Mouse (Mus musculus) bone marrow, adult 2 months (tissue): Measurements from ENCODE around the gene Dynll1. TPM values are rescaled to one million over a fixed set of nuclear protein-coding genes. Genes with fewer than 3 reads are reported as not detected.
A peak's percentile ranks its signal among the peaks of the same experiment; 100 is the strongest.

Experiments
- H3K27ac ChIP-seq: fragments of 200-500 bp; 2 replicates; pipeline ENCODE4 v1.5.1; 2012; ENCODE audit warnings: low read depth, mild to moderate bottlenecking, control low read depth, inconsistent platforms, low read length; ENCODE audit not compliant: control insufficient read depth, poor library complexity, insufficient read depth
- H3K4me1 ChIP-seq: fragments of 200-500 bp; 2 replicates; pipeline ENCODE4 v1.6.1; 2011; ENCODE audit warnings: low read length; ENCODE audit not compliant: control insufficient read depth, insufficient read depth
- H3K4me3 ChIP-seq: fragments of 200-500 bp; replicated peaks from 2 replicates; pipeline ENCODE3; 2011; ENCODE audit warnings: mild to moderate bottlenecking, low read depth, low read length, control low read depth; ENCODE audit not compliant: control insufficient read depth
- CTCF ChIP-seq: fragments of 200-500 bp; IDR thresholded peaks from 2 replicates; pipeline ENCODE4 v1.5.1; 2011; ENCODE audit warnings: low read length, control low read depth; ENCODE audit not compliant: control insufficient read depth, insufficient read depth
- POLR2A ChIP-seq: fragments of 200-500 bp; IDR thresholded peaks from 2 replicates; pipeline ENCODE4 v1.6.1; 2011; ENCODE audit warnings: low read depth, mild to moderate bottlenecking, control low read depth, low read length, borderline replicate concordance; ENCODE audit not compliant: control insufficient read depth
- WGBS: fragments of 180-500 bp; shearing (Covaris S2); methylation state at CpG from one replicate; pipeline ENCODE4 v1.1.7; 2018; 5-methylcytosine and 5-hydroxymethylcytosine counted together
- polyA plus RNA-seq: library from polyadenylated mRNA; stranded (reverse); fragments of >200 nt; gene quantifications from 2 replicates; pipeline ENCODE4 v1.2.4, GENCODE M21; 2011; ENCODE audit warnings: low replicate concordance; ENCODE audit not compliant: missing spikeins, insufficient read depth, insufficient read length

The Dynll1 gene
- polyA plus RNA-seq, 1 experiment = 177 TPM

- peak overlapping the region; percentile 84 for H3K27ac ChIP-seq
- TF ChIP-seq CTCF = no peak
- TF ChIP-seq POLR2A = no peak
- no peak overlapping the region for H3K4me3 ChIP-seq
- peaks cover 17% of the 10 kb centered on the region for H3K4me1 ChIP-seq
- 66% methylated on average over 5 of the region's 5 CpGs for WGBS
Observed at GRCm38 (mm10) chr5:115266340-115266739, 34.5 kb downstream of the Dynll1 start.

GRCm38 (mm10) chr5:115262502-115263291 lies 38.1 kb downstream of the Dynll1 start:
- H3K27ac ChIP-seq = no peak overlapping the region
- H3K4me3 ChIP-seq = no peak overlapping the region
- WGBS = 92% methylated on average over 14 of the region's 14 CpGs
- TF ChIP-seq CTCF (no peak), POLR2A (no peak)
- peaks cover 13% of the 10 kb centered on the region for H3K4me1 ChIP-seq

GRCm38 (mm10) chr5:115261880-115262279 lies 38.9 kb downstream of the Dynll1 start:
- Histone ChIP-seq H3K4me3 (no peak overlapping the region), H3K27ac (no peak overlapping the region), H3K4me1 (peaks cover 12% of the 10 kb centered on the region)
- no peak for TF ChIP-seq POLR2A
- WGBS = 74% methylated on average over 1 of the region's 1 CpGs

- H3K27ac ChIP-seq = no peak overlapping the region
- WGBS = 93% methylated on average over 8 of the region's 8 CpGs
- TF ChIP-seq POLR2A = no peak
- no peak for TF ChIP-seq CTCF
- H3K4me1 ChIP-seq = peaks cover 7% of the 10 kb centered on the region; the same call in 1 of the 2 replicates
- H3K4me3 ChIP-seq = no peak overlapping the region
Observed at GRCm38 (mm10) chr5:115261141-115261540, 39.7 kb downstream of the Dynll1 start.

- H3K4me3 ChIP-seq = no peak overlapping the region
- H3K27ac ChIP-seq = no peak overlapping the region
- TF ChIP-seq POLR2A (no peak), CTCF (no peak)
- H3K4me1 ChIP-seq = peaks cover 3% of the 10 kb centered on the region; the same call in 1 of the 2 replicates
- WGBS = 84% methylated on average over 6 of the region's 6 CpGs
Observed at GRCm38 (mm10) chr5:115260356-115260755, 40.4 kb downstream of the Dynll1 start.

GRCm38 (mm10) chr5:115256909-115257546 lies 43.8 kb downstream of the Dynll1 start:
- WGBS = 92% methylated on average over 10 of the region's 10 CpGs
- Histone ChIP-seq H3K4me1 (no peaks in the 10 kb centered on the region; the same call in 1 of the 2 replicates), H3K27ac (no peak overlapping the region), H3K4me3 (no peak overlapping the region)
- TF ChIP-seq POLR2A (no peak), CTCF (no peak)

- 92% methylated on average over 1 of the region's 1 CpGs for WGBS
- Histone ChIP-seq H3K4me3 (no peak overlapping the region), H3K27ac (no peak overlapping the region), H3K4me1 (no peaks in the 10 kb centered on the region)
- TF ChIP-seq POLR2A = no peak
Observed at GRCm38 (mm10) chr5:115255472-115255871, 45.3 kb downstream of the Dynll1 start.

Other genes starting within 250 kb of the Dynll1 start
- not detected in 2 replicates for gene Gm10401, start 202.7 kb downstream of the Dynll1 start, polyA plus RNA-seq
- 12.0 and 23.7 TPM in 2 replicates for gene Acads, start 181.7 kb downstream of the Dynll1 start, polyA plus RNA-seq
- gene Unc119b, start 166.0 kb downstream of the Dynll1 start, polyA plus RNA-seq = 3.7 and 7.8 TPM in 2 replicates
- gene Mlec, start 142.8 kb downstream of the Dynll1 start, polyA plus RNA-seq = 25.2 and 56.9 TPM in 2 replicates
- not detected in 2 replicates for gene Cabp1, start 106.6 kb downstream of the Dynll1 start, polyA plus RNA-seq
- 67.1 and 96.1 TPM in 2 replicates for gene Pop5, start 65.2 kb downstream of the Dynll1 start, polyA plus RNA-seq
- gene Rnf10, start 28.1 kb downstream of the Dynll1 start, polyA plus RNA-seq = 165 and 203 TPM in 2 replicates
- 24.4 and 32.9 TPM in 2 replicates for gene Coq5, start 21.3 kb downstream of the Dynll1 start, polyA plus RNA-seq
- 61.2 and 61.4 TPM in 2 replicates for gene Srsf9, start 26.2 kb upstream of the Dynll1 start, polyA plus RNA-seq
- 7.3 and 7.8 TPM in 2 replicates for gene Gatc, start 40.2 kb upstream of the Dynll1 start, polyA plus RNA-seq
- 13.2 and 18.3 TPM in 2 replicates for gene Triap1, start 40.2 kb upstream of the Dynll1 start, polyA plus RNA-seq
- gene Cox6a1, start 48.0 kb upstream of the Dynll1 start, polyA plus RNA-seq = 238 and 259 TPM in 2 replicates
- 0.61 and 0.95 TPM in 2 replicates for gene Msi1, start 128.6 kb upstream of the Dynll1 start, polyA plus RNA-seq
- 10.3 TPM in 1 of 2 replicates, not detected in the other for gene Pla2g1b, start 165.3 kb upstream of the Dynll1 start, polyA plus RNA-seq
- 9.0 and 13.2 TPM in 2 replicates for gene Sirt4, start 183.7 kb upstream of the Dynll1 start, polyA plus RNA-seq
- gene Pxn, start 205.7 kb upstream of the Dynll1 start, polyA plus RNA-seq = 32.5 and 71.6 TPM in 2 replicates